Mouse (Mus musculus) heart, adult 2 months (tissue): ENCODE measurements around the gene Tnfrsf18. TPM values are rescaled to one million over a fixed set of nuclear protein-coding genes. Genes with fewer than 3 reads are reported as not detected.

Experiments
- DNase-seq, 2 experiments: peaks; one replicate each; pipeline ENCODE4 v3.0.0; 2021
- H3K27ac ChIP-seq: fragments of 200-600 bp; 2 replicates; pipeline ENCODE4 v1.8.1; 2022
- H3K27me3 ChIP-seq: fragments of 200-500 bp; 2 replicates; pipeline ENCODE4 v1.6.1; 2012; ENCODE audit warnings: mild to moderate bottlenecking, low read length, inconsistent platforms, mixed read lengths; ENCODE audit not compliant: control insufficient read depth, insufficient read depth
- H3K36me3 ChIP-seq: fragments of 200-500 bp; 2 replicates; pipeline ENCODE4 v1.6.1; 2012; ENCODE audit warnings: low read length, inconsistent platforms; ENCODE audit not compliant: control insufficient read depth, insufficient read depth
- H3K4me1 ChIP-seq: fragments of 200-500 bp; 2 replicates; pipeline ENCODE4 v1.6.1; 2011; ENCODE audit warnings: low read length; ENCODE audit not compliant: control insufficient read depth, insufficient read depth
- H3K4me3 ChIP-seq: fragments of 200-600 bp; 2 replicates; pipeline ENCODE4 v1.8.1; 2022
- H3K79me2 ChIP-seq: fragments of 200-500 bp; replicated peaks from 2 replicates; pipeline ENCODE4 v1.6.1; 2012; ENCODE audit warnings: mild to moderate bottlenecking, inconsistent platforms, low read length, moderate library complexity, mixed read lengths; ENCODE audit not compliant: control insufficient read depth, insufficient read depth
- H3K9ac ChIP-seq: fragments of 200-500 bp; 2 replicates; pipeline ENCODE4 v1.6.1; 2012; ENCODE audit warnings: low read depth, mild to moderate bottlenecking, control low read depth, inconsistent platforms, low read length, mixed read lengths
- CTCF ChIP-seq: fragments of 200-600 bp; IDR thresholded peaks from 2 replicates; pipeline ENCODE4 v1.8.1; 2022; ENCODE audit warnings: antibody characterized with exemption, mild to moderate bottlenecking, moderate library complexity
- EP300 ChIP-seq: fragments of 200-500 bp; IDR thresholded peaks from 2 replicates; pipeline ENCODE4 v1.6.1; 2011; ENCODE audit warnings: low read depth, low read length, control low read depth; ENCODE audit not compliant: insufficient read depth
- POLR2A ChIP-seq: fragments of 200-500 bp; IDR thresholded peaks from 2 replicates; pipeline ENCODE4 v1.6.1; 2011; ENCODE audit warnings: mild to moderate bottlenecking, low read depth, low read length, control low read depth; ENCODE audit not compliant: insufficient read depth
- WGBS: fragments of 180-500 bp; shearing (Covaris S2); methylation state at CpG from one replicate; pipeline ENCODE4 v1.1.7; 2018; 5-methylcytosine and 5-hydroxymethylcytosine counted together
- intact Hi-C: fragments of 180-260 bp; cut with DNase I; formaldehyde crosslinking; loops from one replicate; pipeline ENCODE4 v1.15.1; 2025
- long read RNA-seq: library from polyadenylated mRNA; stranded (forward); transcript quantifications from one replicate; pipeline ENCODE4 v2.0.0, GENCODE M21; 2021
- polyA plus RNA-seq: library from polyadenylated mRNA; depleted of rRNA; stranded (reverse); fragments of >200 nt; gene quantifications from 2 replicates; pipeline ENCODE4 v1.2.3, GENCODE M21; 2012; rRNA removed
- total RNA-seq, 2 experiments: library from RNA; stranded (reverse); gene quantifications; 2 replicates each; pipeline ENCODE4 v1.2.3; 2021

Gene Tnfrsf18
- total RNA-seq (under 1 TPM in 1 of 2 experiments, not detected in 1; 0.31 TPM), polyA plus RNA-seq (0.80 and 0.82 TPM in 2 replicates)
- long read RNA-seq = 0 reads

- no peak for TF ChIP-seq EP300
- TF ChIP-seq CTCF = peak; percentile 52
- 0 out of 2 replicates have a peak, but pooled peaks have one; percentile 19 for TF ChIP-seq POLR2A
- DNase-seq = peak; percentile 48 to 61
- intact Hi-C loops = loop anchor here (10.0 kb wide), 1 partner anchor 79 kb away; the partner anchor contains the start of gene 9430015G10Rik
Observed at GRCm38 (mm10) chr4:156026013-156026412, at the start of gene Tnfrsf18. Tnfrsf18 (plus strand) TSS chr4:156026164.

GRCm38 (mm10) chr4:155981436-155982082 is 44.4 kb upstream of the Tnfrsf18 start:
- intact Hi-C loops = no loop called here
- DNase-seq = no peak
- Histone ChIP-seq H3K9ac (no peak overlapping the region), H3K27ac (no peak overlapping the region), H3K27me3 (no peaks in the 10 kb centered on the region), H3K4me1 (no peaks in the 10 kb centered on the region), H3K36me3 (no peaks in the 10 kb centered on the region), H3K79me2 (no peaks in the 10 kb centered on the region), H3K4me3 (no peak overlapping the region)
- 66% methylated on average over 12 of the region's 12 CpGs for WGBS
- TF ChIP-seq EP300 = no peak
- TF ChIP-seq CTCF = no peak
- no peak for TF ChIP-seq POLR2A

More at GRCm38 (mm10) chr4:156026013-156026412, at the start of gene Tnfrsf18:
- Histone ChIP-seq H3K27ac (no peak within 1 kb of the TSS), H3K4me3 (no peak within 1 kb of the TSS), H3K79me2 (no peaks in the 10 kb centered on the region), H3K4me1 (peaks cover 5% of the 10 kb centered on the region), H3K36me3 (no peaks in the 10 kb centered on the region), H3K27me3 (no peaks in the 10 kb centered on the region), H3K9ac (no peak within 1 kb of the TSS)
- 16% methylated on average over 4 of the region's 4 CpGs for WGBS

- no peaks in the 10 kb centered on the region for H3K27me3 ChIP-seq
- no peak for DNase-seq
- H3K4me1 ChIP-seq = no peaks in the 10 kb centered on the region
- no peak for TF ChIP-seq CTCF
- no peak overlapping the region for H3K9ac ChIP-seq
- no peak overlapping the region for H3K4me3 ChIP-seq
- intact Hi-C loops = no loop called here
- H3K36me3 ChIP-seq = no peaks in the 10 kb centered on the region
- H3K79me2 ChIP-seq = no peaks in the 10 kb centered on the region
- H3K27ac ChIP-seq = no peak overlapping the region
- WGBS = 24% methylated on average over 2 of the region's 2 CpGs
Observed at GRCm38 (mm10) chr4:155983788-155984187, 42.2 kb upstream of the Tnfrsf18 start.

- H3K9ac ChIP-seq = peak overlapping the region; percentile 94
- H3K27me3 ChIP-seq = no peaks in the 10 kb centered on the region
- 79% methylated on average over 22 of the region's 22 CpGs for WGBS
- no peak for TF ChIP-seq CTCF
- TF ChIP-seq POLR2A = no peak
- no peak for TF ChIP-seq EP300
- peaks cover 8% of the 10 kb centered on the region for H3K4me1 ChIP-seq
- peak in 1 of 2 experiments; percentile 8 for DNase-seq
- H3K36me3 ChIP-seq = peaks cover 4% of the 10 kb centered on the region; the same call in 1 of the 2 replicates
- H3K27ac ChIP-seq = no peak overlapping the region
- peaks cover 5% of the 10 kb centered on the region; the same call in 1 of the 2 replicates for H3K79me2 ChIP-seq
- peak overlapping the region; percentile 68 for H3K4me3 ChIP-seq
- intact Hi-C loops = loop anchor here (1.0 to 5.0 kb wide), 5 partner anchors 33 to 124 kb away; partner anchors contain the start of genes 9430015G10Rik, Cptp, Ints11 and Ube2j2
Observed at GRCm38 (mm10) chr4:155991211-155991907, 34.6 kb upstream of the Tnfrsf18 start.

GRCm38 (mm10) chr4:155991908-155992230 is 34.1 kb upstream of the Tnfrsf18 start:
- intact Hi-C loops = loop anchor here (1.0 to 5.0 kb wide), 5 partner anchors 33 to 125 kb away; partner anchors contain the start of genes 9430015G10Rik, Cptp, Ints11 and Ube2j2
- WGBS = 19% methylated on average over 37 of the region's 37 CpGs

More at GRCm38 (mm10) chr4:155991908-155992230, 34.1 kb upstream of the Tnfrsf18 start:
- DNase-seq = no peak
- Histone ChIP-seq H3K79me2 (peaks cover 5% of the 10 kb centered on the region; the same call in 1 of the 2 replicates), H3K27ac (peak overlapping the region; percentile 98), H3K27me3 (no peaks in the 10 kb centered on the region), H3K9ac (peak overlapping the region; percentile 94), H3K36me3 (peaks cover 4% of the 10 kb centered on the region; the same call in 1 of the 2 replicates), H3K4me3 (peak overlapping the region; percentile 68), H3K4me1 (peaks cover 8% of the 10 kb centered on the region)
- TF ChIP-seq POLR2A = no peak
- TF ChIP-seq CTCF = no peak
- no peak for TF ChIP-seq EP300
